Mouse (Mus musculus): ENCODE results near the gene Mbd6. TPM values are rescaled to one million over a fixed set of nuclear protein-coding genes. Genes with fewer than 3 reads are reported as not detected.

Gene Mbd6
- 33.5 and 35.5 TPM in 2 replicates for polyA plus RNA-seq (2012)

DNA sequence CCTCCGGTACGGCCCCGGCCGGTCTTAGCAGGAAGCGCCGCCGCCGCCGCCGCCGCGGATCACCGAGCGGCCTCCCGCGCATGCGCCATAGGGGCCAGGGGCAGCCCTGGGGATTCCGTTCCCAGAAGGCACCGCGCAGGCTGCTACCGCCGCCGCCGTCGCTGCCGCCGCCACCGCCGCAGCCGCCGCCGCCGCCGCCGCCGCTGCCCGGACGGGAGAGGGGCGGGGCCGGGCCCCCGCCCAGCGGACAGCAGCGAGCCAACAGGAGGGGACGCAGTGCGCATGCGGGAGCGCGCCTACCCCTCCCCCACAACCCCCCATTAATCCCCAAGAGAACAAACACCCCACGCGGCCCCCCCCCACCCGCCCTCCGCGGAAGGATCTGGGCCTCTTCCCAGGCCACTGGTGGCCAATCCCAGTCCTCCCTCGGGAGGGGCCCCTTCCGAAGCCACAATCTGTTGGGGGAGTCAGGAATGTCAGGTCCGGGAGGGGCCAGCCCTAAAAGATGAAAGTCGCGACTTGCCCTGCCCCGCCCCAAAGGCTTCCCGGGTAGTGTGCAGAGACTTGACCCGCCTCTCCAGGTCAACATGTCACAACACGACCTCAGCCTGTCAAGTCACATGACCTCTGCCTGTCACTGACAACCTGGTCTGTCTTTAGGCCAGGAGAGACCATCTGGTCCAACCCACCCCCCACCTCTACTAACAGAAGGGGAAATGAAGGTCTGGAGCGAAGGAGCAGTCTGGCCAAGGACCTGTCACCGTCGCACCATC is at the start of gene Mbd6:
TSS of gene Mbd6 (minus strand) at position 219 of the 773 bp plus-strand sequence.
- H3K9me3 ChIP-seq (ENCODE audit: control insufficient read depth, low read length) = no peaks in the 10 kb centered on the region
- peaks cover 64% of the 10 kb centered on the region for H3K36me3 ChIP-seq (ENCODE audit: control insufficient read depth)
- peaks cover 79% of the 10 kb centered on the region for H3K4me1 ChIP-seq (ENCODE audit: control insufficient read depth)
- peak within 1 kb of the TSS; percentile 82 for H3K4me3 ChIP-seq (replicated peaks)
- no peak for TF ChIP-seq GATA1 (IDR thresholded peaks at IDR 0.05; ENCODE audit: low read length)
- TF ChIP-seq TAL1 (IDR thresholded peaks at IDR 0.05; ENCODE audit: low read length) = no peak
- H3K27me3 ChIP-seq (ENCODE audit: control insufficient read depth) = no peaks in the 10 kb centered on the region

DNA sequence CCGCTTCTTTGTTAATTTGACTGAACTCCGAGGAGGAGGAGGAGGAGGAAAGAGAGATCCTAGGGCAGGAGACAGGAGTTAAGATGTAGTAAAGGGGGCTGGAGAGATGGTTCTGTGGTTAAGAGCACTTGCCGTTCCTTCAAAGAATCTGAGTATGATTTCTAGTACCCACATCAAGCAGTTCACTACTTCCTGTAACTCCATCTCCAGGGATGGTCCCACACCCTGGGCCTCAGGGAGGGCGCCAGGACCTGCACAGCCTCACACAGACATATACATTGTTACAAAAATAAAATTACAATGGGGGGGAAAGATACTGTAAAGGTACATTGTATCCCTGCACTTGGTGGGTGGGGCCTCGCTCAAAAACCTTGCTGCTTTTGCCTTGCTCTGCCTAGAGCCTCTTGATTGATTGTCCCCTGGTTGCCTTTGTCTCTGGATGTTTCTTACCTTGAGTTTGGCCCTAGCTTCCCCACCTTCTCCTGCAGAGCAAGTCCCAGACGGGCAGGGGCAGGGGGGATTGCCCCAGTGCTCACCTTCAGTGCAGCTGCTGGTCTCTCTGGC is 48.8 kb upstream of the Mbd6 start:
- Histone ChIP-seq H3K27me3 (ENCODE audit: control insufficient read depth) (peaks cover 62% of the 10 kb centered on the region), H3K9me3 (ENCODE audit: control insufficient read depth, low read length) (peaks cover 3% of the 10 kb centered on the region; the same call in 1 of the 2 replicates), H3K36me3 (ENCODE audit: control insufficient read depth) (no peaks in the 10 kb centered on the region), H3K4me3 (replicated peaks) (no peak overlapping the region), H3K4me1 (ENCODE audit: control insufficient read depth) (peaks cover 18% of the 10 kb centered on the region)
- TF ChIP-seq GATA1 (IDR thresholded peaks at IDR 0.05; ENCODE audit: low read length) (no peak), TAL1 (IDR thresholded peaks at IDR 0.05; ENCODE audit: low read length) (no peak)

DNA sequence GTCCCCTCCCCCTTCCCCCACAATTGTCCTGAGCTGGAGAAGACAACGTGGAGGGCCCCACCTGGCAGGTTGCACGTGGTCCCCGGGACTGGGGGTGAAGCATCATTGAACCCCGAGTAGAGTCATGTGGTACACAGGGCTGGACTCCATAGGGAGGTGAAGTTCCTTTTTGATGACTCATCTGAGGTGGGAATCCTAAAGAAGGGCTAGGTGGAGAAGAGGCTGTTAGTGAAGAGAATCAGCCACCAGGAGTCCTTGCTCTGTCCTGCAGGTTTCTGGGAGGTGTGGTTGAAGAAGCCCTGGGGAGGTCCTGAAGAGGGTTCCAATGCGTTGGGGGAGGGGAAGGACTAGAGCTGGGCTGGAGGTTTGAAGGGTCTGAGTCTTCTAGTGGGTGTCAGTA is 48.1 kb upstream of the Mbd6 start:
- TF ChIP-seq GATA1 (IDR thresholded peaks at IDR 0.05; ENCODE audit: low read length) = no peak
- TF ChIP-seq TAL1 (IDR thresholded peaks at IDR 0.05; ENCODE audit: low read length) = no peak
- peaks cover 7% of the 10 kb centered on the region; the same call in 1 of the 2 replicates for H3K9me3 ChIP-seq (ENCODE audit: control insufficient read depth, low read length)
- peaks cover 61% of the 10 kb centered on the region for H3K27me3 ChIP-seq (ENCODE audit: control insufficient read depth)
- peaks cover 17% of the 10 kb centered on the region for H3K4me1 ChIP-seq (ENCODE audit: control insufficient read depth)
- no peak overlapping the region for H3K4me3 ChIP-seq (replicated peaks)
- H3K36me3 ChIP-seq (ENCODE audit: control insufficient read depth) = no peaks in the 10 kb centered on the region

DNA sequence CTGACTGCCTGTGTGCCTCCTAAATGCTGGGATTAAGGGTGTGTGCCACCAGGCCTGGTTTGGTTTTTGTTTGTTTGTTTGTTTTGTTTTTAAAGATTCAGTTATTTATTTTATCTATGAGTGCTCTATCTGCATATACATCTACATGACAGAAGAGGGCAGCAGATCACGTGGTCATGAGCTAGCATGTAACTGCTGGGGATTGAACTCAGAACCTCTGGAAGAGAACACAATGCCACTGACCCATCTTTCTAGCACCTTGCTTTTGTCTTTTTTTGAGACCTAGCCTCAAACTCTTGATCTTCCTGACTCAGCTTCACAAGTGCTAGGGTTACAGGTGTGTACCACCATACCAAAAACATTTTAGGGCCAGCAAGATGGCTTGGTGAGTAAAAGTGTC is 46.5 kb upstream of the Mbd6 start:
- peaks cover 22% of the 10 kb centered on the region for H3K4me1 ChIP-seq (ENCODE audit: control insufficient read depth)
- H3K4me3 ChIP-seq (replicated peaks) = no peak overlapping the region
- no peak for TF ChIP-seq TAL1 (IDR thresholded peaks at IDR 0.05; ENCODE audit: low read length)
- no peak for TF ChIP-seq GATA1 (IDR thresholded peaks at IDR 0.05; ENCODE audit: low read length)
- no peaks in the 10 kb centered on the region; the same call in 1 of the 2 replicates for H3K36me3 ChIP-seq (ENCODE audit: control insufficient read depth)
- H3K27me3 ChIP-seq (ENCODE audit: control insufficient read depth) = peaks cover 48% of the 10 kb centered on the region
- H3K9me3 ChIP-seq (ENCODE audit: control insufficient read depth, low read length) = peaks cover 6% of the 10 kb centered on the region; the same call in 1 of the 2 replicates

DNA sequence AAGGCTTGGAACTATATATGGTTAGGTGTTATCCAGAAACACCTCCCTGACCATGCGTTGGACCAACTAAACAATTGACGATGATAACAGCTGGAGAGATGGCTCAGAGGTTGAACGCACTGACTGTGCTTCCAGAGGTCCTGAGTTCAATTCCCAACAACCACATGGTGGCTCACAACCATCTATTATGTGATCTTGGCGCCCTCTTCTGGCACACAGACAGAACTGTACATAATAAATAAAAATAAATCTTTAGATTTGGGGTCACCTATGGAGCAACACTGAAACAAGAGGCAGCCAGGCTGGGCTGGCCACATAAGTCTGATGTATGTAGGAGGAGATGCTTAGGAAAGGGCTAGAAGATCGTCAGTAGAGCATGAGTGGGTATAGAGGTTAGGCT is 44.3 kb upstream of the Mbd6 start:
- Histone ChIP-seq H3K27me3 (ENCODE audit: control insufficient read depth) (peaks cover 32% of the 10 kb centered on the region), H3K9me3 (ENCODE audit: control insufficient read depth, low read length) (peaks cover 6% of the 10 kb centered on the region; the same call in 1 of the 2 replicates), H3K36me3 (ENCODE audit: control insufficient read depth) (peaks cover 10% of the 10 kb centered on the region), H3K4me3 (replicated peaks) (no peak overlapping the region), H3K4me1 (ENCODE audit: control insufficient read depth) (peaks cover 17% of the 10 kb centered on the region)
- TF ChIP-seq TAL1 (IDR thresholded peaks at IDR 0.05; ENCODE audit: low read length) (no peak), GATA1 (IDR thresholded peaks at IDR 0.05; ENCODE audit: low read length) (no peak)

DNA sequence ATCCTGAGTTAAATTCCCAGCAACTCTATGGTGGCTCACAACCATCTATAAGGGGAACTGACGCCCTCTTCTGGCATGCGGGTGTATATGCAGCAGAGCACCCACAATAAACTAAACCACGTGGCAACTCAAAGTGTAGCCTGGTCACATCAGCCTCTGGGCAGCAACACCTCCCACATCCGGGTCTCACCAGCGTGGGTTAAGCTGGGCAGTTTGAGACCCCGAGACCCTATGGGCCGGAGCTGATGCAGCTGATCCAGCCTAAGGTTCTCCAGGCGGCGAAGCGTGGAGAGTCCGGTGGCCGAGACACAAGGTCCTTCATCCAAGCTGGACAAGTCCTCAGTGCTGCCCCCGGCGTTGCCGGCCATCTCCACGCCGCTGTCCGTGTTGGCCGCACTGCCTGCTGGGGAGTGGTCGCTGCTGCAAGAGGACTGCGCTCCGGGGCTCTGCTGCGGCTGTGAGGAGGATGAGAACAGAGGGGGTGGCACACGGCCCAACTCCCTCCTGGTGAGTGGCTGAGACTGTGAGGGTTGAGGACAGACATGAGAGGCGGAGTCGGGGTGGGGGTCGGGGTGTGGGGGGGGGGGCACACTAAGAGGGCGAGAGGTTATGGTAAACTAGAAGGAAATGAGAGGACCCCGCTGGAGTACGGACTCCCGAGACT is 43.5 kb upstream of the Mbd6 start:
- Histone ChIP-seq H3K4me1 (ENCODE audit: control insufficient read depth) (peaks cover 17% of the 10 kb centered on the region), H3K36me3 (ENCODE audit: control insufficient read depth) (peaks cover 10% of the 10 kb centered on the region), H3K4me3 (replicated peaks) (no peak overlapping the region), H3K27me3 (ENCODE audit: control insufficient read depth) (peaks cover 31% of the 10 kb centered on the region), H3K9me3 (ENCODE audit: control insufficient read depth, low read length) (peaks cover 6% of the 10 kb centered on the region; the same call in 1 of the 2 replicates)
- TF ChIP-seq TAL1 (IDR thresholded peaks at IDR 0.05; ENCODE audit: low read length) (no peak), GATA1 (IDR thresholded peaks at IDR 0.05; ENCODE audit: low read length) (no peak)

DNA sequence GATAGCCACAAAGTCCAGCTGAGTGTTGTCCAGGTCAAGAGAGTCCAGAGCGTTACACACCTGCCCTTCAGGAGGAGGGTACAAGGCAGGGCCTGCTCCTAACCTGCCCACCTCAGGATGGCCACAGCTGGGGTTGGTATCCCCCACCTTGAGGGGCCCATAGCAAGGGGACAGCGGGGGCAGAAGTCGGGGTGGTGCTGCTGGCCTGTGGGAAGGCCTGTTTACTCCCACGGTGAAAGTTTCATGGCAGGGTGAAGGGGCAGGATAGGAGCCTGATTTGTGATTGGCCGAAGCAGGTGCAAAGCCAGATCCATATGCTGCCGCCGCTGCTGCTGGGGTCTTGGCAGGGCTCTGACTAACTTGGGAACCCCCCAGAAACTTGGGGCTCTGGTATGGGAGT is 41.4 kb upstream of the Mbd6 start:
- no peak for TF ChIP-seq TAL1 (IDR thresholded peaks at IDR 0.05; ENCODE audit: low read length)
- TF ChIP-seq GATA1 (IDR thresholded peaks at IDR 0.05; ENCODE audit: low read length) = no peak
- Histone ChIP-seq H3K4me3 (replicated peaks) (no peak overlapping the region), H3K27me3 (ENCODE audit: control insufficient read depth) (peaks cover 43% of the 10 kb centered on the region), H3K4me1 (ENCODE audit: control insufficient read depth) (peaks cover 35% of the 10 kb centered on the region), H3K36me3 (ENCODE audit: control insufficient read depth) (peaks cover 10% of the 10 kb centered on the region), H3K9me3 (ENCODE audit: control insufficient read depth, low read length) (peaks cover 6% of the 10 kb centered on the region; the same call in 1 of the 2 replicates)

DNA sequence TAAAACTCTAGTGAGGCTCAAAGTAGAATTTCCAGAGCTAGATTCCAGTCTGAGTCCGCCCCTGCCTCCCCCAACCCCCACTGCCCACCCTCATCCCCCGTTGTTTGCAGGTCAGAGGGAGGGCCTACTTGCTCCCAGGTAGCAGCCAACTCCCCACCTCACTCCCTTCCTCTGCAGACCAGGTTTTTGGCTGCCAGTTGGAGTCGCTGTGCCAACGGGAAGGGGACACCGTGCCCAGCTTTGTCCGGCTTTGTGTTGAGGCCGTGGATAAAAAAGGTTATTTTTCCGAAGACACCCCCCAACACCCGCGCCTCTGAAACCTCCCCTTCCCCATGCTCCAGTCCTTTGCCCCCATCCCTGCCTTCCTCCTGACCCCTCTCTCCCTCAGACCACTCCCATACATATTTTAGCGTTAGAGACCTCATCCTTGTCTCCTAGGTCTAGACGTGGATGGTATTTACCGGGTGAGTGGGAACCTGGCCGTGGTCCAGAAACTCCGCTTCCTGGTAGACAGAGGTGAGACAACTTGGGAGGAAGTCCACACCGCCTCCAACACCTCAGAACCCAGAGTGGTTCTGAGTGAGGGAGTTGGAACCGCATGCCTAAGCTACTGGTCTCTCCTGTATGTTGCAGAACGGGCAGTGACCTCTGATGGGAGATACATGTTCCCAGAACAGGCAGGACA is 38.8 kb upstream of the Mbd6 start:
- Histone ChIP-seq H3K27me3 (ENCODE audit: control insufficient read depth) (peaks cover 52% of the 10 kb centered on the region), H3K36me3 (ENCODE audit: control insufficient read depth) (peaks cover 10% of the 10 kb centered on the region), H3K9me3 (ENCODE audit: control insufficient read depth, low read length) (peaks cover 6% of the 10 kb centered on the region; the same call in 1 of the 2 replicates), H3K4me3 (replicated peaks) (no peak overlapping the region), H3K4me1 (ENCODE audit: control insufficient read depth) (peaks cover 54% of the 10 kb centered on the region)
- TF ChIP-seq TAL1 (IDR thresholded peaks at IDR 0.05; ENCODE audit: low read length) = no peak
- TF ChIP-seq GATA1 (IDR thresholded peaks at IDR 0.05; ENCODE audit: low read length) = no peak

Data from erythroblast, embryonic 14.5 days (primary cell).